Mouse (Mus musculus): ENCODE results near the gene Ipcef1. TPM values are rescaled to one million over a fixed set of nuclear protein-coding genes. Genes with fewer than 3 reads are reported as not detected.

The Ipcef1 gene
- total and polyA plus RNA-seq, 3 experiments = 1.7 to 6.8 (median 4.1) TPM

DNA sequence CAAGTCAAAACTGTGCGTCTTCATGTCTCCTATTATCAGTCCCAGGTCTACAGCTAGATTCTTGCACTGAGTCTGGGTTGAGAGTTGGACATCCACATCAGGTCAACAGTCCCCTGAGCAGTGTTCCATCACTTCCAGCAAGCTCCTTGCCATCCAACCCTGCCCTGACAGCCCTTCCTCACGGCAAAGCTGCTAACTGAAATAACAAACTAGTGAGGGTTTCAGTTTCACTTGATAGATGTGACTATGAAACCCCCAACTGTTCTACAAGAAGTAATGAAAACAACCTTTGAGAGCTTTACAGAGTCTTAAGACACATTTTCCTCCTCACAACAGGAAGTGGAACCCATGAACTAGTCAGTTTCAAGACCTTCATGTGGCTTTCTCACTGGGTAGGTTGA lies 69.5 kb downstream of the Ipcef1 start (continued):
- no peak for TF ChIP-seq ZC3H11A (IDR thresholded peaks at IDR 0.05; ENCODE audit: low read depth, low read length)
- no peak for TF ChIP-seq MAZ (IDR thresholded peaks at IDR 0.05; ENCODE audit: low read depth, low read length)
- TF ChIP-seq CHD1 (IDR thresholded peaks at IDR 0.05; ENCODE audit: low read depth, low read length) = no peak
- TF ChIP-seq MAFK (IDR thresholded peaks at IDR 0.05; ENCODE audit: insufficient replicate concordance, low read length) = no peak
- peak; percentile 79 for TF ChIP-seq EP300 (IDR thresholded peaks at IDR 0.05; ENCODE audit: low read length)
- no peak for TF ChIP-seq USF2 (conservative IDR thresholded peaks at IDR 0.05; ENCODE audit: low read depth, low read length)
- TF ChIP-seq RCOR1 (conservative IDR thresholded peaks at IDR 0.05; ENCODE audit: low read depth, low read length) = no peak
- TF ChIP-seq ETS1 (conservative IDR thresholded peaks at IDR 0.05; ENCODE audit: low read depth, low read length) = peak; percentile 29; the same call in 1 of the 2 replicates
- no peak for TF ChIP-seq RAD21 (IDR thresholded peaks at IDR 0.05; ENCODE audit: low read depth, low read length)
- TF ChIP-seq PAX5 (IDR thresholded peaks at IDR 0.05; ENCODE audit: low read length) = no peak

DNA sequence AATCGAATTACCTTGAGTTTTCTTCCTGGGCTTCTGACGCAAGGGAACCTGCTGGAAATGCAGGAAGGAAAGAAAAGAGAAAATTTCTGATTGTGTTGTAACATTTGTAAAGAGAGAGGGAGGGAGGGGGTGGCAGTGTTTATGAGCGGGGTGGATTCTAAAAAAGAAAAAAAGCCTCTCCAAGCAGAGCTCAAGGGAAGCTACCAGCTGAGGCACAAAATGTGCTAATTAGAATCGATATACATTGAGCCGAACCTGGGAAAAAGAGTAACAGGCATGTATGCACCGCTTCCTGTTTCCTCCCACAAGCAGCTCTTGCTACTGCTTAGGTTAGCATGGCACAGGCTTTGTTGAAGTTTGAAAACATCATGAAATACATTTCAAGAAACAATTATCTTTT lies 72.0 kb downstream of the Ipcef1 start:
- Histone ChIP-seq H3K4me3 (replicated peaks in 1 of 3; ENCODE audit: low read depth in 2 of 3, low read length in 2 of 3, poor library complexity in 1 of 3) (no peak overlapping the region), H3K9ac (ENCODE audit: insufficient read depth, low read depth) (no peak overlapping the region), H3K27me3 (replicated peaks) (no peaks in the 10 kb centered on the region), H3K4me2 (ENCODE audit: insufficient read depth, low read depth, poor library complexity, severe bottlenecking) (0 out of 2 replicates have a peak overlapping the region, but pooled peaks have one; percentile 13), H3K79me2 (replicated peaks; ENCODE audit: control insufficient read depth, extremely low read depth, insufficient read depth, poor library complexity, severe bottlenecking) (no peaks in the 10 kb centered on the region), H3K36me3 (replicated peaks in 1 of 2; ENCODE audit: control insufficient read depth in 1 of 2, insufficient read depth in 1 of 2, low read length in 1 of 2) (peaks cover 0 to 2% of the 10 kb centered on the region in 2 experiments), H3K27ac (ENCODE audit: insufficient read depth, low read depth) (no peak overlapping the region), H3K4me1 (ENCODE audit: control insufficient read depth in 1 of 2, insufficient read depth in 2 of 2) (peaks cover 5 to 21% of the 10 kb centered on the region in 2 experiments; a peak in 3 of 4 replicates), H3K9me3 (replicated peaks; ENCODE audit: low read length) (peaks cover 4% of the 10 kb centered on the region)
- in situ Hi-C loops (cut with MboI; ENCODE audit: low pct_ligation_motif_present, low pct_unique_long_range_greater_than_20kb, low sequenced_read_pairs) = no loop called here
- dilution Hi-C loops (cut with MboI; ENCODE audit: extremely low pct_ligation_motif_present, extremely low pct_unique_long_range_greater_than_20kb, low sequenced_read_pairs) = no loop called here
- TF ChIP-seq KAT2A (IDR thresholded peaks at IDR 0.05; ENCODE audit: insufficient replicate concordance, low read length) (no peak), USF2 (conservative IDR thresholded peaks at IDR 0.05; ENCODE audit: low read depth, low read length) (no peak), POLR2A (IDR thresholded peaks at IDR 0.05; ENCODE audit: low read depth, low read length) (no peak)
- DNase-seq (ENCODE audit: extremely low read depth) = no peak

DNA sequence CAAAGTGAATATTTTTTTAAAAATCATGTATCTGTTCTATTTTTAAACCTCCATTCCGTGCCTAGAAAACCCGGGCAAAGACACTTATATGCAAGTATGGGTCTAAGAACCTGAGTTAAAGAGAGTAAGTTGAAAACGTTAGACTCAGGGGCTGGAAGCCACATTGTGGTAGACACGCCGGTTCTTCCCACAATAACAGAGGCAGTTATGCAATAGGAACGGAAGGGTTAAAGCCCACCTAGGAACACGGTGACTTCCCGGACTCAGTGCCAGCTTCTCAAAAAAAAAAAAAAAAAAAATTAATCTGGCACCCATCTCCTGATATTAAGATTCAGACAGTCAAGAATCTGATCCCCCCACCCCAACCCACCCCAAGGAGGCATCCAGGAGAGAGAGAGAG lies 72.5 kb downstream of the Ipcef1 start:
- Histone ChIP-seq H3K9me3 (replicated peaks; ENCODE audit: low read length) (peaks cover 4% of the 10 kb centered on the region), H3K4me2 (ENCODE audit: insufficient read depth, low read depth, poor library complexity, severe bottlenecking) (no peak overlapping the region), H3K9ac (ENCODE audit: insufficient read depth, low read depth) (no peak overlapping the region), H3K4me3 (replicated peaks in 1 of 3; ENCODE audit: low read depth in 2 of 3, low read length in 2 of 3, poor library complexity in 1 of 3) (no peak overlapping the region), H3K27ac (ENCODE audit: insufficient read depth, low read depth) (no peak overlapping the region), H3K36me3 (replicated peaks in 1 of 2; ENCODE audit: control insufficient read depth in 1 of 2, insufficient read depth in 1 of 2, low read length in 1 of 2) (peaks cover 0 to 2% of the 10 kb centered on the region in 2 experiments), H3K4me1 (ENCODE audit: control insufficient read depth in 1 of 2, insufficient read depth in 2 of 2) (peaks cover 5 to 21% of the 10 kb centered on the region in 2 experiments; a peak in 3 of 4 replicates), H3K79me2 (replicated peaks; ENCODE audit: control insufficient read depth, extremely low read depth, insufficient read depth, poor library complexity, severe bottlenecking) (no peaks in the 10 kb centered on the region), H3K27me3 (replicated peaks) (no peaks in the 10 kb centered on the region)
- DNase-seq (ENCODE audit: extremely low read depth) = no peak
- dilution Hi-C loops (cut with MboI; ENCODE audit: extremely low pct_ligation_motif_present, extremely low pct_unique_long_range_greater_than_20kb, low sequenced_read_pairs) (no loop called here), in situ Hi-C loops (cut with MboI; ENCODE audit: low pct_ligation_motif_present, low pct_unique_long_range_greater_than_20kb, low sequenced_read_pairs) (no loop called here)
- no peak for TF ChIP-seq NRF1 (IDR thresholded peaks at IDR 0.05; ENCODE audit: low read depth, low read length)
- no peak for TF ChIP-seq MXI1 (IDR thresholded peaks at IDR 0.05; ENCODE audit: low read depth, low read length)

Data from CH12.LX (cell line).